Comparison of ENCODE assay signal across 10 mouse cellular contexts in the genomic region with DNA sequence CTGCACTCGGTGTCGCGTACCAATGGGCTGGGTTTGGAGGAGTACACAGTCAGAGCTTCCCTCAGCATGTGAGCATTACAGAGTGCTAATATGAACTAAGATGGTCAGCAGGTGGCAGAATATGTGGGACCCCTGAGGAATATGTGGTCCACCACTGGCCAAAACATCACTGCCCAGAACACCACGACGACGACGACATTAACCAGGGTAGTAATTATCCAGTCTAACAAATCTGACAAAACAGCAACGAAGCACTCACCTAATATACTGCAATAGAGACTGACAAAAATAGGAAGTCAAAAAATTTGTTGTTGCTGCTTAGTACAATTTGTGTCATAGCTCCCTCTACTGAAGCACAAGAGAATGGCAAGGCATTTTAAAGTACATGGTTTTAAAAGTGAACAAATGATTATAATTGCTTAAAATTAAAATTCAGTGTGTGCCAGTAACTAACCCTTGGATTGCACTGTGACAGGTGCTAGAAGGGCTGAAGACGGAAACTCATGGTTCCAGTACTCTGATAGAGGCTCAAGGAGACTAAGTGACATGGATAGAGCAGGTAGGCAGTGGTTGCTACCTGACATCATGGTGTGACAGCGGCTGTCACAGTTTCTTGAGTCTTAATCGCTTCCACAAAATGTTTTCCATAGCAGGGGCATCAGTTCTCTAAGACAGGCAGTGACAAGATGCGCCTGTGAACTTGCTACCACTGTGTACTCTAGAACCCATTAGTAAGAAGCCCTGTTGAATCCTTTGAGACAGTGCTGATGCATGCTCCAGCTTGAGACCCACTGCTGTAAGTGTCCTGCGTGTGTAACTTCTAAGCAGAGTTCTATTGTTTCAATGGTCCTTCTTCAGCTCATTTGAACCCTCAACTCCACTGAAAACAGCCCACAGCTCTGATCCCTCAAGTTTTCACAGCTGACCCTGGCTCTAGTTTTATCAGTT.
DNase-seq lines count a peak whose midpoint lies in the region; ATAC-seq and TF ChIP-seq lines count a peak whose summit lies in the region.
"Had no signal": no experiment of that assay in that cellular context is flagged by ENCODE, and none has a peak within 500 bp of the region (broad histone marks: within the 10 kb centered on the region; RNA-seq: fewer than 3 reads in every experiment).

No protein-coding gene starts in this region.

- peak; percentile 19 for DNase-seq in kidney, adult 2 months
- no peak for DNase-seq in kidney, postnatal 10 days
- DNase-seq in lung, postnatal 36 days = peak; percentile 39
- DNase-seq in layer of hippocampus, postnatal 36 days = no peak
- no peak for DNase-seq in right cerebral cortex, postnatal 4 days
- DNase-seq in kidney, adult 8-10 months = no peak

- H3K27me3 ChIP-seq in kidney, adult 2 months (replicated peaks; ENCODE audit: control insufficient read depth, insufficient read depth, low read length) = no peaks in the 10 kb centered on the region
- H3K27me3 ChIP-seq: heart, embryonic 13.5 days had no signal

- no peak overlapping the region for H3K4me3 ChIP-seq in kidney, adult 2 months (ENCODE audit: insufficient read depth, low read depth, low read length)
- H3K4me3 ChIP-seq: heart, embryonic 13.5 days had no signal

- 81% methylated on average over 13 of the region's 13 CpGs for WGBS in kidney, adult 2 months

- peak; percentile 31 for TF ChIP-seq CTCF in kidney, adult 2 months (conservative IDR thresholded peaks at IDR 0.05; ENCODE audit: insufficient read depth, insufficient read length, low read depth, low read length)

- ATAC-seq in CD4-positive, CD25-positive, alpha-beta regulatory T cell, adult 4 months = peak; percentile 87
- peak; percentile 85 for ATAC-seq in common myeloid progenitor, adult 5-6 weeks (replicated peaks; ENCODE audit: low read depth, poor library complexity, severe bottlenecking)

- H3K36me3 ChIP-seq in kidney, adult 2 months (ENCODE audit: control insufficient read depth, insufficient read depth, low read length) = no peaks in the 10 kb centered on the region

- TF ChIP-seq POLR2A in kidney, adult 2 months (IDR thresholded peaks at IDR 0.05; ENCODE audit: low read depth, low read length) = no peak

- H3K4me1 ChIP-seq in kidney, adult 2 months (ENCODE audit: control insufficient read depth, insufficient read depth, low read length) = no peaks in the 10 kb centered on the region

- H3K27ac ChIP-seq in kidney, adult 2 months (ENCODE audit: insufficient read depth, low read depth, low read length) = no peak overlapping the region
- H3K27ac ChIP-seq: heart, embryonic 13.5 days; macrophage had no signal

Comparison
In these comparisons a context has a peak if more than half of its experiments do, and no peak if none do; other contexts are left out.
1. DNase-seq: peak in kidney, adult 2 months (single experiment) and lung, postnatal 36 days (single experiment); none in kidney, postnatal 10 days (single experiment), layer of hippocampus, postnatal 36 days (0 of 2), right cerebral cortex, postnatal 4 days (single experiment) and kidney, adult 8-10 months (0 of 2).